In the genomic region with DNA sequence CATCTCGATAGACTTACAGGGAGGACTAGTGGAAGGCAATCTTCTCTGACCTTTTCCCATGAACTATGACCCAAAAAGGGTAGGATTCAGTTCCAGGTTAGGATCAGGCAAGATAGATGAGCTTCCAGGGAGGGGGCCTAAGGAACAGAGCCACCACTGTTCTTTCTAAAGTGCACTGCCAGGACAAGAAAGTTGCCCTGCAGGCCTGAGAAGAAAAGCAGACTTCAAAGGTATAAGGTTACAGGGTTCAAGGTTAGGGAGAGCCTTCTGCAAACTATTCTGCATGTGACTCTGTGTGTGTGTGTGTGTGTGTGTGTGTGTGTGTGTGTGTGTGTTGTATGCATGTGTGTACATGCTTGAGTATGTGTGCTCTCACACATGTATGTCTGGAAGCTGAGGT, we compare ENCODE assay signal across 29 mouse cellular contexts. TPM values are rescaled to one million over a fixed set of nuclear protein-coding genes. Genes with fewer than 3 reads are reported as not detected.
A peak's percentile ranks its signal among the peaks of the same experiment; 100 is the strongest.
DNase-seq lines count a peak whose midpoint lies in the region; ATAC-seq lines count a peak whose summit lies in the region.
"Had no signal": no experiment of that assay in that cellular context is flagged by ENCODE, and none has a peak within 500 bp of the region (broad histone marks: within the 10 kb centered on the region; RNA-seq: fewer than 3 reads in every experiment).

No protein-coding gene starts in this region.

- H3K27me3 ChIP-seq in hindbrain, embryonic 10.5 days (ENCODE audit: insufficient read depth, poor library complexity, severe bottlenecking): no peaks in the 10 kb centered on the region
- no peaks in the 10 kb centered on the region for H3K27me3 ChIP-seq in hindbrain, embryonic 14.5 days (ENCODE audit: control insufficient read depth, insufficient read depth, low read length)
- H3K27me3 ChIP-seq: embryonic facial prominence, embryonic 13.5 days; forebrain, embryonic 15.5 days; hindbrain, embryonic 13.5 days; limb, embryonic 15.5 days; liver, embryonic 13.5 days; midbrain, embryonic 13.5 days; neural tube, embryonic 13.5 days had no signal

- WGBS in hindbrain, embryonic 10.5 days: 66% methylated on average over 1 of the region's 1 CpGs
- 83% methylated on average over 1 of the region's 1 CpGs for WGBS in hindbrain, embryonic 14.5 days

- DNase-seq in hindbrain, embryonic 10.5 days (ENCODE audit: low spot score): peak; percentile 16
- DNase-seq in hindbrain, embryonic 14.5 days (ENCODE audit: low spot score): no peak
- peak; percentile 47 for DNase-seq in embryo, embryonic 10 days (ENCODE audit: low spot score)
- DNase-seq in embryo, embryonic 9.5 days (ENCODE audit: extremely low spot score): peak; percentile 27
- no peak for DNase-seq in adrenal gland, postnatal 14 days
- DNase-seq in cerebellum, adult 11-12 months: no peak
- DNase-seq: adrenal gland, adult 8-10 months; B cell, adult 2 months; cerebellum, adult 9-10 months; cerebellum, postnatal 36 days; gastrocnemius, adult 2 months; kidney, adult 18-20 months; layer of hippocampus, postnatal 36 days; liver, embryonic 13.5 days; lung, adult 18-20 months; lung, postnatal 4 days; right cerebral cortex, postnatal 14 days; thymus, postnatal 4 days had no signal

- no peak overlapping the region for H3K27ac ChIP-seq in hindbrain, embryonic 10.5 days
- no peak overlapping the region for H3K27ac ChIP-seq in hindbrain, embryonic 14.5 days
- H3K27ac ChIP-seq: embryonic facial prominence, embryonic 13.5 days; forebrain, embryonic 10.5 days; forebrain, embryonic 15.5 days; gastrocnemius, adult 2 months; heart, embryonic 10.5 days; hindbrain, embryonic 13.5 days; limb, embryonic 10.5 days; limb, embryonic 15.5 days; liver, embryonic 13.5 days; midbrain, embryonic 13.5 days; neural tube, embryonic 13.5 days had no signal

- peaks cover 7% of the 10 kb centered on the region; the same call in 1 of the 2 replicates for H3K4me1 ChIP-seq in hindbrain, embryonic 10.5 days (replicated peaks)
- no peaks in the 10 kb centered on the region for H3K4me1 ChIP-seq in hindbrain, embryonic 14.5 days (replicated peaks; ENCODE audit: control insufficient read depth, insufficient read depth, low read length)
- H3K4me1 ChIP-seq: forebrain, embryonic 15.5 days; limb, embryonic 15.5 days; neural tube, embryonic 13.5 days had no signal

- no peak overlapping the region for H3K4me2 ChIP-seq in hindbrain, embryonic 14.5 days (replicated peaks)
- H3K4me2 ChIP-seq: embryonic facial prominence, embryonic 13.5 days; forebrain, embryonic 15.5 days; hindbrain, embryonic 13.5 days; limb, embryonic 15.5 days; liver, embryonic 13.5 days; midbrain, embryonic 13.5 days; neural tube, embryonic 13.5 days had no signal

- no peak overlapping the region for H3K9ac ChIP-seq in hindbrain, embryonic 14.5 days
- H3K9ac ChIP-seq: embryonic facial prominence, embryonic 13.5 days; forebrain, embryonic 15.5 days; hindbrain, embryonic 13.5 days; limb, embryonic 15.5 days; liver, embryonic 13.5 days; midbrain, embryonic 13.5 days; neural tube, embryonic 13.5 days had no signal

- H3K4me3 ChIP-seq in hindbrain, embryonic 10.5 days: no peak overlapping the region
- no peak overlapping the region for H3K4me3 ChIP-seq in hindbrain, embryonic 14.5 days (replicated peaks; ENCODE audit: low read length)
- H3K4me3 ChIP-seq: embryonic facial prominence, embryonic 13.5 days; forebrain, embryonic 10.5 days; forebrain, embryonic 15.5 days; gastrocnemius, adult 2 months; heart, embryonic 10.5 days; hindbrain, embryonic 13.5 days; limb, embryonic 10.5 days; limb, embryonic 15.5 days; liver, embryonic 13.5 days; megakaryocyte, embryonic 14.5 days; midbrain, embryonic 13.5 days; neural tube, embryonic 13.5 days had no signal

- ATAC-seq in hindbrain, embryonic 14.5 days (ENCODE audit: low FRiP score): no peak
- ATAC-seq: forebrain, embryonic 15.5 days; lung, postnatal 0 days; midbrain, embryonic 13.5 days had no signal

- H3K36me3 ChIP-seq in hindbrain, embryonic 10.5 days: no peaks in the 10 kb centered on the region
- H3K36me3 ChIP-seq in hindbrain, embryonic 14.5 days (replicated peaks; ENCODE audit: control insufficient read depth, insufficient read depth): no peaks in the 10 kb centered on the region
- H3K36me3 ChIP-seq: embryonic facial prominence, embryonic 13.5 days; forebrain, embryonic 15.5 days; heart, embryonic 10.5 days; hindbrain, embryonic 13.5 days; liver, embryonic 13.5 days; midbrain, embryonic 13.5 days; neural tube, embryonic 13.5 days had no signal

- H3K9me3 ChIP-seq in hindbrain, embryonic 10.5 days: no peaks in the 10 kb centered on the region
- no peaks in the 10 kb centered on the region for H3K9me3 ChIP-seq in hindbrain, embryonic 14.5 days (ENCODE audit: control insufficient read depth, low read length)
- H3K9me3 ChIP-seq: embryonic facial prominence, embryonic 13.5 days; forebrain, embryonic 10.5 days; forebrain, embryonic 15.5 days; heart, embryonic 10.5 days; hindbrain, embryonic 13.5 days; limb, embryonic 10.5 days; limb, embryonic 15.5 days; liver, embryonic 13.5 days; megakaryocyte, embryonic 14.5 days; midbrain, embryonic 13.5 days; neural tube, embryonic 13.5 days had no signal

RNA-seq across cellular contexts. Expression of gene Igf2bp2, which starts 53.1 kb away (rescaled TPM):
- 141 and 165 TPM in 2 replicates for polyA plus RNA-seq in hindbrain, embryonic 10.5 days (2016; fragmentation: Nextera tagmentation; extraction: Ambion mirVana)
- 19.4 and 21.6 TPM in 2 replicates for polyA plus RNA-seq in hindbrain, embryonic 14.5 days (2014; fragmentation: Nextera tagmentation; extraction: Ambion mirVana)
- 12.8 and 20.4 TPM in 2 replicates for total RNA-seq in adrenal gland, postnatal 14 days (2021)

Comparison
In these comparisons a context has a peak if more than half of its experiments do, and no peak if none do; other contexts are left out.
1. DNase-seq: peak in hindbrain, embryonic 10.5 days (single experiment), embryo, embryonic 10 days (single experiment) and embryo, embryonic 9.5 days (single experiment); none in hindbrain, embryonic 14.5 days (single experiment), adrenal gland, postnatal 14 days (single experiment) and cerebellum, adult 11-12 months (single experiment).